Mouse (Mus musculus): ENCODE measurements around the gene Trub2. TPM values are rescaled to one million over a fixed set of nuclear protein-coding genes. Genes with fewer than 3 reads are reported as not detected.

Trub2 gene
- polyA plus RNA-seq, 1 experiment from 2014 or later: 21.0 TPM

- Histone ChIP-seq H3K27me3 (ENCODE audit: control insufficient read depth, insufficient read depth, low read length) (peaks cover 31% of the 10 kb centered on the region), H3K9ac (ENCODE audit: low read depth, low read length) (no peak overlapping the region)
These were observed 44.0 kb downstream of the Trub2 start for GRCm38 (mm10) chr2:29744256-29744655.

GRCm38 (mm10) chr2:29741207-29741606 lies 47.1 kb downstream of the Trub2 start:
- H3K4me1 ChIP-seq (ENCODE audit: control insufficient read depth, insufficient read depth, low read length): no peaks in the 10 kb centered on the region
- no peak for ATAC-seq (replicated peaks; ENCODE audit: insufficient number of reproducible peaks, low FRiP score, low TSS enrichment)

More at GRCm38 (mm10) chr2:29744256-29744655, 44.0 kb downstream of the Trub2 start:
- H3K27ac ChIP-seq (ENCODE audit: low read depth, low read length): no peak overlapping the region
- no peak overlapping the region for H3K4me2 ChIP-seq
- no peaks in the 10 kb centered on the region for H3K9me3 ChIP-seq (replicated peaks; ENCODE audit: control insufficient read depth, low read length)
- 84% methylated on average over 6 of the region's 6 CpGs for WGBS (ENCODE audit: insufficient replicate concordance)
- ATAC-seq (replicated peaks; ENCODE audit: insufficient number of reproducible peaks, low FRiP score, low TSS enrichment): no peak
- no peak overlapping the region for H3K4me3 ChIP-seq (ENCODE audit: low read depth, low read length)
- H3K4me1 ChIP-seq (ENCODE audit: control insufficient read depth, insufficient read depth, low read length): no peaks in the 10 kb centered on the region; the same call in 1 of the 2 replicates
- no peaks in the 10 kb centered on the region for H3K36me3 ChIP-seq (ENCODE audit: control insufficient read depth, insufficient read depth, low read length)

GRCm38 (mm10) chr2:29739368-29739767 lies 48.9 kb downstream of the Trub2 start:
- H3K4me1 ChIP-seq (ENCODE audit: control insufficient read depth, insufficient read depth, low read length): no peaks in the 10 kb centered on the region
- H3K9ac ChIP-seq (ENCODE audit: low read depth, low read length): no peak overlapping the region
- no peak overlapping the region for H3K27ac ChIP-seq (ENCODE audit: low read depth, low read length)
- ATAC-seq (replicated peaks; ENCODE audit: insufficient number of reproducible peaks, low FRiP score, low TSS enrichment): no peak
- no peaks in the 10 kb centered on the region for H3K27me3 ChIP-seq (ENCODE audit: control insufficient read depth, insufficient read depth, low read length)
- H3K9me3 ChIP-seq (replicated peaks; ENCODE audit: control insufficient read depth, low read length): no peaks in the 10 kb centered on the region
- H3K4me2 ChIP-seq: no peak overlapping the region
- peaks cover 13% of the 10 kb centered on the region for H3K36me3 ChIP-seq (ENCODE audit: control insufficient read depth, insufficient read depth, low read length)
- 55% methylated on average over 5 of the region's 5 CpGs for WGBS (ENCODE audit: insufficient replicate concordance)
- H3K4me3 ChIP-seq (ENCODE audit: low read depth, low read length): no peak overlapping the region

More at GRCm38 (mm10) chr2:29741207-29741606, 47.1 kb downstream of the Trub2 start:
- Histone ChIP-seq H3K4me3 (ENCODE audit: low read depth, low read length) (no peak overlapping the region), H3K4me2 (no peak overlapping the region), H3K9ac (ENCODE audit: low read depth, low read length) (no peak overlapping the region), H3K36me3 (ENCODE audit: control insufficient read depth, insufficient read depth, low read length) (peaks cover 5% of the 10 kb centered on the region; the same call in 1 of the 2 replicates), H3K27me3 (ENCODE audit: control insufficient read depth, insufficient read depth, low read length) (peaks cover 8% of the 10 kb centered on the region), H3K27ac (ENCODE audit: low read depth, low read length) (no peak overlapping the region), H3K9me3 (replicated peaks; ENCODE audit: control insufficient read depth, low read length) (no peaks in the 10 kb centered on the region)
- 90% methylated on average over 6 of the region's 6 CpGs for WGBS (ENCODE audit: insufficient replicate concordance)

GRCm38 (mm10) chr2:29738799-29739198 lies 49.5 kb downstream of the Trub2 start:
- H3K27me3 ChIP-seq (ENCODE audit: control insufficient read depth, insufficient read depth, low read length): no peaks in the 10 kb centered on the region
- H3K9me3 ChIP-seq (replicated peaks; ENCODE audit: control insufficient read depth, low read length): no peaks in the 10 kb centered on the region
- no peak overlapping the region for H3K4me2 ChIP-seq
- no peak overlapping the region for H3K9ac ChIP-seq (ENCODE audit: low read depth, low read length)
- H3K27ac ChIP-seq (ENCODE audit: low read depth, low read length): no peak overlapping the region
- no peaks in the 10 kb centered on the region for H3K4me1 ChIP-seq (ENCODE audit: control insufficient read depth, insufficient read depth, low read length)
- peaks cover 15% of the 10 kb centered on the region for H3K36me3 ChIP-seq (ENCODE audit: control insufficient read depth, insufficient read depth, low read length)
- 46% methylated on average over 4 of the region's 4 CpGs for WGBS (ENCODE audit: insufficient replicate concordance)
- no peak overlapping the region for H3K4me3 ChIP-seq (ENCODE audit: low read depth, low read length)
- ATAC-seq (replicated peaks; ENCODE audit: insufficient number of reproducible peaks, low FRiP score, low TSS enrichment): no peak

GRCm38 (mm10) chr2:29737209-29737925 lies 50.9 kb downstream of the Trub2 start:
- no peaks in the 10 kb centered on the region for H3K27me3 ChIP-seq (ENCODE audit: control insufficient read depth, insufficient read depth, low read length)
- H3K4me2 ChIP-seq: no peak overlapping the region
- H3K4me3 ChIP-seq (ENCODE audit: low read depth, low read length): no peak overlapping the region
- H3K9ac ChIP-seq (ENCODE audit: low read depth, low read length): no peak overlapping the region
- H3K27ac ChIP-seq (ENCODE audit: low read depth, low read length): peak overlapping the region; percentile 30; the same call in 1 of the 2 replicates
- peak; percentile 49; the same call in 1 of the 2 replicates for ATAC-seq (replicated peaks; ENCODE audit: insufficient number of reproducible peaks, low FRiP score, low TSS enrichment)
- no peaks in the 10 kb centered on the region for H3K9me3 ChIP-seq (replicated peaks; ENCODE audit: control insufficient read depth, low read length)
- no peaks in the 10 kb centered on the region for H3K4me1 ChIP-seq (ENCODE audit: control insufficient read depth, insufficient read depth, low read length)
- WGBS (ENCODE audit: insufficient replicate concordance): 69% methylated on average over 12 of the region's 12 CpGs
- peaks cover 21% of the 10 kb centered on the region for H3K36me3 ChIP-seq (ENCODE audit: control insufficient read depth, insufficient read depth, low read length)

- Histone ChIP-seq H3K36me3 (ENCODE audit: control insufficient read depth, insufficient read depth, low read length) (peaks cover 21% of the 10 kb centered on the region), H3K4me2 (no peak overlapping the region), H3K9ac (ENCODE audit: low read depth, low read length) (no peak overlapping the region), H3K9me3 (replicated peaks; ENCODE audit: control insufficient read depth, low read length) (no peaks in the 10 kb centered on the region), H3K27me3 (ENCODE audit: control insufficient read depth, insufficient read depth, low read length) (no peaks in the 10 kb centered on the region), H3K27ac (ENCODE audit: low read depth, low read length) (no peak overlapping the region), H3K4me3 (ENCODE audit: low read depth, low read length) (no peak overlapping the region), H3K4me1 (ENCODE audit: control insufficient read depth, insufficient read depth, low read length) (no peaks in the 10 kb centered on the region)
- 91% methylated on average over 12 of the region's 12 CpGs for WGBS (ENCODE audit: insufficient replicate concordance)
- no peak for ATAC-seq (replicated peaks; ENCODE audit: insufficient number of reproducible peaks, low FRiP score, low TSS enrichment)
These were observed 52.6 kb downstream of the Trub2 start for GRCm38 (mm10) chr2:29735708-29736107.

GRCm38 (mm10) chr2:29733348-29733747 lies 55.0 kb downstream of the Trub2 start:
- 0 out of 2 replicates have a peak overlapping the region, but pooled peaks have one; percentile 4 for H3K9ac ChIP-seq (ENCODE audit: low read depth, low read length)
- no peak overlapping the region for H3K27ac ChIP-seq (ENCODE audit: low read depth, low read length)
- no peaks in the 10 kb centered on the region for H3K9me3 ChIP-seq (replicated peaks; ENCODE audit: control insufficient read depth, low read length)
- H3K4me3 ChIP-seq (ENCODE audit: low read depth, low read length): no peak overlapping the region
- 93% methylated on average over 5 of the region's 5 CpGs for WGBS (ENCODE audit: insufficient replicate concordance)
- H3K27me3 ChIP-seq (ENCODE audit: control insufficient read depth, insufficient read depth, low read length): no peaks in the 10 kb centered on the region
- H3K36me3 ChIP-seq (ENCODE audit: control insufficient read depth, insufficient read depth, low read length): peaks cover 21% of the 10 kb centered on the region
- H3K4me1 ChIP-seq (ENCODE audit: control insufficient read depth, insufficient read depth, low read length): no peaks in the 10 kb centered on the region
- no peak overlapping the region for H3K4me2 ChIP-seq
- ATAC-seq (replicated peaks; ENCODE audit: insufficient number of reproducible peaks, low FRiP score, low TSS enrichment): no peak

- no peak overlapping the region for H3K4me3 ChIP-seq (ENCODE audit: low read depth, low read length)
- peaks cover 24% of the 10 kb centered on the region for H3K36me3 ChIP-seq (ENCODE audit: control insufficient read depth, insufficient read depth, low read length)
- H3K4me1 ChIP-seq (ENCODE audit: control insufficient read depth, insufficient read depth, low read length): no peaks in the 10 kb centered on the region
- H3K4me2 ChIP-seq: no peak overlapping the region
- no peak for ATAC-seq (replicated peaks; ENCODE audit: insufficient number of reproducible peaks, low FRiP score, low TSS enrichment)
- no peaks in the 10 kb centered on the region for H3K27me3 ChIP-seq (ENCODE audit: control insufficient read depth, insufficient read depth, low read length)
- no peaks in the 10 kb centered on the region for H3K9me3 ChIP-seq (replicated peaks; ENCODE audit: control insufficient read depth, low read length)
- no peak overlapping the region for H3K27ac ChIP-seq (ENCODE audit: low read depth, low read length)
- no peak overlapping the region for H3K9ac ChIP-seq (ENCODE audit: low read depth, low read length)
- 83% methylated on average over 10 of the region's 10 CpGs for WGBS (ENCODE audit: insufficient replicate concordance)
These were observed 55.7 kb downstream of the Trub2 start for GRCm38 (mm10) chr2:29732559-29732958.

GRCm38 (mm10) chr2:29731545-29731944 lies 56.8 kb downstream of the Trub2 start:
- 63% methylated on average over 3 of the region's 3 CpGs for WGBS (ENCODE audit: insufficient replicate concordance)
- no peak for ATAC-seq (replicated peaks; ENCODE audit: insufficient number of reproducible peaks, low FRiP score, low TSS enrichment)
- no peak overlapping the region for H3K4me3 ChIP-seq (ENCODE audit: low read depth, low read length)
- H3K36me3 ChIP-seq (ENCODE audit: control insufficient read depth, insufficient read depth, low read length): peaks cover 27% of the 10 kb centered on the region
- no peak overlapping the region for H3K27ac ChIP-seq (ENCODE audit: low read depth, low read length)
- no peaks in the 10 kb centered on the region for H3K9me3 ChIP-seq (replicated peaks; ENCODE audit: control insufficient read depth, low read length)
- H3K4me1 ChIP-seq (ENCODE audit: control insufficient read depth, insufficient read depth, low read length): no peaks in the 10 kb centered on the region
- H3K9ac ChIP-seq (ENCODE audit: low read depth, low read length): no peak overlapping the region
- no peak overlapping the region for H3K4me2 ChIP-seq
- no peaks in the 10 kb centered on the region for H3K27me3 ChIP-seq (ENCODE audit: control insufficient read depth, insufficient read depth, low read length)

All from heart, embryonic 11.5 days (tissue).